Mouse (Mus musculus): ENCODE results near the gene Nav2. TPM values are rescaled to one million over a fixed set of nuclear protein-coding genes. Genes with fewer than 3 reads are reported as not detected.

Nav2 gene
- polyA plus RNA-seq, 1 experiment: 10.1 TPM

DNA sequence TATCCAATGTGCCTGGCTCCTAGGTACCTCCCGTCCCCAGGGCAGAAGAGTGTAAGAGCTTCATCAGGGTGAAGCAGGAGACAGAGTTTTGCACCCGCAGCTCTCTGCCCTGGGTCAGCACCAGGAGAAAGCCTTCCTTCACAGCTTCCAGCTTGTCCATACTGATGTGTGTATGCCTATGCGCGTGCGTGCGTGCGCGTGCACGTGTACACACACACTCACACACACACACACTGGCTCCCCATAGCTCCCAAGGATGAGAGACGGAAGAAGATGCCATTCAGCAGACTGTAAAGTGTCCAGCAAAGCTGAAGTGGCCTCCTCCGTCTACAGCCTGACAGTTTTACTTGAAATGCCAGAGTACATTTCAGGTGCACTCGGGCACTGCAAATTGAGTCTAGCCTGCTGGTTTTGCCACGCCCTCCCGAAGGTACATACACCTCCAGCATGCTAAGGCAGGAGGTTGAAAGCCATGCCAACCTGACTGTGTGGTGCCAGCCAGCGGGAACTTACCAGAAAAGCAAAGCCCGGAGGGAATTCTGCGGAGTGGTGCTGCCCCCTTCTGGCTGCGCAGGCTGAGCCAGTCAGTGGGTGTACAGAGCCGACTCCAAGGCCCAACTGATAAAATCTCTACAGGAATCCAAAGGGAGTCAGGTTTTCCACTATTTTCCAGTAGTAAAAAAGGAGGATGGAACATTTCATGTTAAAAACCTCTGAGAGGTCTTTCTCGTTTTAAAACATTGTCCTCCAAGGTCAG lies 212.6 kb downstream of the Nav2 start:
- H3K4me1 ChIP-seq (ENCODE audit: control insufficient read depth, insufficient read depth, insufficient read length, low read length): no peaks in the 10 kb centered on the region
- no peak overlapping the region for H3K4me3 ChIP-seq (ENCODE audit: insufficient read depth, low read depth, low read length)
- H3K27ac ChIP-seq (replicated peaks; ENCODE audit: low read depth, low read length): no peak overlapping the region

DNA sequence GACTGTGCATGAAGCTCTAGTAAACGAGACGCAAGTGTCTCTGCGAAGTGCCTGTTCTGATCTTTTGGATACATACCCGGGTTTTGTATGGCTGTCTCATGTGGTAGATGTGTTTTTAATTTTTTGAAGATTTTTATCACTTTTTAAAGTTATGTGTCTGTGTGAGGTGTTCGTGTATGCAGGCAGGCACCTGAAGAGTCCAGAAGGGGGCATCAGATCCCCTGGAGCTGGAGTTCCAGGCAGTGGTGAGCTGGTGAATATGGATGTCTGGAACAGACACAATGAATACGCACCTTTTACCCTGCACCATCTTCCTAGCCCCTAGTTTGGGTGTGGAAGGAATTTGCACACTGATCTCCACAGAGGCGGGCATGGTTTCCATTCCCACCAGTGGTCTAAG lies 214.0 kb downstream of the Nav2 start:
- no peaks in the 10 kb centered on the region for H3K4me1 ChIP-seq (ENCODE audit: control insufficient read depth, insufficient read depth, insufficient read length, low read length)
- H3K4me3 ChIP-seq (ENCODE audit: insufficient read depth, low read depth, low read length): no peak overlapping the region

DNA sequence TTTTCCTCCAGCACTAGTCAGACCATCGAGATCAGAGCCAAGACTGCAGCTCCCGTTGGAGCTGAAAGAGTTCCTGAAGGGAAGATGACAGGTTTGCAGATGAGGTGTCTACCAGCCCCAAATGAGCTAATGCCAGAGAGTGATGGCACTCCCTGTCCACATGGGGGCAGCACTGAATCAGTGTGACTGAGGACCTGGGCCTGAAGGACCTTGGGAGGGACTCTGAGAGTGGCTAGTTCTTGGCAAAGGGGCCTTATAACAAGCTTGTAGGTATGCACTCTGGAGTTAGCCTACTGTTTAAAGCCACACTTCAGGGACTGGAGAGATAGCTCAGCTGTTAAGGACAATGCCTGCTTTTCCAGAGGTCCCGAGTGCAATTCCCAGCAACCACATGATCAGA lies 217.0 kb downstream of the Nav2 start:
- no peaks in the 10 kb centered on the region for H3K4me1 ChIP-seq (ENCODE audit: control insufficient read depth, insufficient read depth, insufficient read length, low read length)
- H3K4me3 ChIP-seq (ENCODE audit: insufficient read depth, low read depth, low read length): no peak overlapping the region
- no peak overlapping the region for H3K27ac ChIP-seq (replicated peaks; ENCODE audit: low read depth, low read length)

More for the DNA sequence above, 214.0 kb downstream of the Nav2 start:
- H3K27ac ChIP-seq (replicated peaks; ENCODE audit: low read depth, low read length): no peak overlapping the region

DNA sequence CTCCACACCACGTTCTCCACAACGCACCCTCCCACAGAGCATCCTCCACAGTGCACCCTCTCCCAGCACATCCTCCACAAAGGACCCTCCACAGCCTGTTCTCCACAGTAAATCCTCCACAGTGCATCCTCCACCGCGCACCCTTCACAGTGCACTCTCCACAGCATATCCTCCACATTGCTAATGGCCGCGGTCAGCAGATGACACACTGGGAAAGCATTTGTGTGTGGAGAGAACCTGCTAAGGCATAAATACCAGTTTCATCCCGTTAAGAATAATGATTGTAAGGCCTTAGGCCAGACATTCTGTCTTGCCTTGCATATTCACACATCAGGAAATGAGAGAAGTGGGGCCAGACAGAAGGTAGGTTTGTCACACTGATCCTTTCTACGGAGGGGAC lies 219.7 kb downstream of the Nav2 start:
- Histone ChIP-seq H3K27ac (replicated peaks; ENCODE audit: low read depth, low read length) (no peak overlapping the region), H3K4me3 (ENCODE audit: insufficient read depth, low read depth, low read length) (no peak overlapping the region), H3K4me1 (ENCODE audit: control insufficient read depth, insufficient read depth, insufficient read length, low read length) (no peaks in the 10 kb centered on the region)

DNA sequence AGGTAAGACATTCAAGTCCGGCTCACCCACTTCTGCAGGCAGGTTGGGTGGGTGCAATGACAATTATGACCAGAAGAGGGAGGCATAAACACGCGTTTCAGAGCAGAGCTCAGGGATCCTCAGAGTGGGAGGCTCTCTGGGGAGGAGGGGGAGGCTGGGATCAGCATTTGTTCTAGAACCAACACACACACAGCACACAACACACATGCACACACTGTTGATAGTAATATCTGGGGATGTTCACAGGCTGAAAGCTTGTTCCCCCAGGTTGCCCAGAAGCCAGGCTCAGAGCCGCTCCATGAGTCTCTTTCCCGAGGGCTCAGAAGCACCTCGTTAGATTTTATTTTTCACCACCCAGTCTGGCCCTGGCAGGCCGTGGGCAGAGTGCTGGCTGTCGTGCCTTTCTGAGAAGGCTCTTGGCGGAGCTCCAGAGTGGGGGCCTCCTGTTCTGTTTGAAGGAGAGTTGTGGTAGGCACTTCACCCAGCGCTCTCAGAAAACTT lies 224.4 kb downstream of the Nav2 start:
- H3K4me3 ChIP-seq (ENCODE audit: insufficient read depth, low read depth, low read length): no peak overlapping the region
- no peak overlapping the region for H3K27ac ChIP-seq (replicated peaks; ENCODE audit: low read depth, low read length)
- no peaks in the 10 kb centered on the region for H3K4me1 ChIP-seq (ENCODE audit: control insufficient read depth, insufficient read depth, insufficient read length, low read length)

DNA sequence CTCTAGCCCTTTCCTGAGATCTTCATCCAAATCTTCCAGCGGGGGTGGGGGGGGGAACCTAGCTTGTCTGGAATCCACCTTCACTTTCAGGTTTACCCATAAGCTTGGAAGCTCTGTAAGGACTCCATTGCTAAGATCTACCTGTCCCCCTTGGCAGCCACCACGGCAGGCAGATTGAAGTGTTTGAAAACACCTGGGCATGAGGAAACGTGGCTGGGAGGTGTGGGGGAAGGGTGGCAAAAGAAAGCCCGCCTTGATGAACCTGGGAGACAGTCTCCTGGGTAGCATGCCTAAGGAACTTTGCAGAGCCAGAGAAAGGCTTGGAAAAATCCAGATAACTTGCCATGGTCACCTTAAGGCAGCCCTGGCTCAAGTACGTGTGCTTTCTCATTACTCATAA lies 225.9 kb downstream of the Nav2 start:
- H3K27ac ChIP-seq (replicated peaks; ENCODE audit: low read depth, low read length): no peak overlapping the region

DNA sequence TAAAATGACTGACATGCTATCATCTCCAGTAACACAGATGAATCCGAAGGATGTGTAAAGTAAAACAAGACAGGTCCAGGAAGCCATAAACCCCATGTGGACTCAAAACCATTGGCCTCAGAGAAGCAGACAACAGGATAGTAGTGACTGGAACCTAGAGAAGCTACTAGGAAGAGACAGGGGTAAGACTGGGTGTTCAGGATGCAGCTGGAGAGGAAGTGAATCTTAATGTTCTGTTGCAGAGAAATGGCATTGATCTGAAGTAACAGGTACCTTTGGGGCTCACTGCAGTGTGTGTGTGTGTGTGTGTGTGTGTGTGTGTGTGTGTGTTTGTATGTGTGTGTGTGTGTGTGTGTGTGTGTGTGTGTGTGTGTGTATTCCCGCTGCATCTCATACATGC lies 231.2 kb downstream of the Nav2 start:
- Histone ChIP-seq H3K4me3 (ENCODE audit: insufficient read depth, low read depth, low read length) (no peak overlapping the region), H3K27ac (replicated peaks; ENCODE audit: low read depth, low read length) (no peak overlapping the region), H3K4me1 (ENCODE audit: control insufficient read depth, insufficient read depth, insufficient read length, low read length) (no peaks in the 10 kb centered on the region)

More for the DNA sequence above, 225.9 kb downstream of the Nav2 start:
- H3K4me1 ChIP-seq (ENCODE audit: control insufficient read depth, insufficient read depth, insufficient read length, low read length): no peaks in the 10 kb centered on the region
- no peak overlapping the region for H3K4me3 ChIP-seq (ENCODE audit: insufficient read depth, low read depth, low read length)

DNA sequence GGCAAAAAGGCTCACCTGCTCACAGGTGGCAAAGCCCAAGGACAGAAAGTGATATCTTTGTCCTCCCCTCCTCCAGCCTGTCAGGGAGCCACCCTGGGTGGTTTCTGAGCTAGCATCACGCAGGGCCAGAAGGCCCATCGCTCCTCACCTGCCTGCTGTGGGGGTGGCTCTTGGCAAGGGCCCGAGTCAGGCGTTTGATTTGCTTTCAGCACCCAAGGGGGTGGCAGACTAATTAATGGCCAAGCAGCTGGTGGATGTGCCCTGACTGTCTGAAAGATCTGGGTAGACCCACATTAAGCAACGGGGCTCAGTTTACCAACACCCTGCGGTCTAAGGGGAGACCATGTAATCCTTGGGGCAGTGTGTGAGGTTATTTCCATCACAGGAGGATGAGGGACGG lies 235.4 kb downstream of the Nav2 start:
- Histone ChIP-seq H3K4me1 (ENCODE audit: control insufficient read depth, insufficient read depth, insufficient read length, low read length) (peaks cover 11% of the 10 kb centered on the region), H3K27ac (replicated peaks; ENCODE audit: low read depth, low read length) (no peak overlapping the region), H3K4me3 (ENCODE audit: insufficient read depth, low read depth, low read length) (no peak overlapping the region)

DNA sequence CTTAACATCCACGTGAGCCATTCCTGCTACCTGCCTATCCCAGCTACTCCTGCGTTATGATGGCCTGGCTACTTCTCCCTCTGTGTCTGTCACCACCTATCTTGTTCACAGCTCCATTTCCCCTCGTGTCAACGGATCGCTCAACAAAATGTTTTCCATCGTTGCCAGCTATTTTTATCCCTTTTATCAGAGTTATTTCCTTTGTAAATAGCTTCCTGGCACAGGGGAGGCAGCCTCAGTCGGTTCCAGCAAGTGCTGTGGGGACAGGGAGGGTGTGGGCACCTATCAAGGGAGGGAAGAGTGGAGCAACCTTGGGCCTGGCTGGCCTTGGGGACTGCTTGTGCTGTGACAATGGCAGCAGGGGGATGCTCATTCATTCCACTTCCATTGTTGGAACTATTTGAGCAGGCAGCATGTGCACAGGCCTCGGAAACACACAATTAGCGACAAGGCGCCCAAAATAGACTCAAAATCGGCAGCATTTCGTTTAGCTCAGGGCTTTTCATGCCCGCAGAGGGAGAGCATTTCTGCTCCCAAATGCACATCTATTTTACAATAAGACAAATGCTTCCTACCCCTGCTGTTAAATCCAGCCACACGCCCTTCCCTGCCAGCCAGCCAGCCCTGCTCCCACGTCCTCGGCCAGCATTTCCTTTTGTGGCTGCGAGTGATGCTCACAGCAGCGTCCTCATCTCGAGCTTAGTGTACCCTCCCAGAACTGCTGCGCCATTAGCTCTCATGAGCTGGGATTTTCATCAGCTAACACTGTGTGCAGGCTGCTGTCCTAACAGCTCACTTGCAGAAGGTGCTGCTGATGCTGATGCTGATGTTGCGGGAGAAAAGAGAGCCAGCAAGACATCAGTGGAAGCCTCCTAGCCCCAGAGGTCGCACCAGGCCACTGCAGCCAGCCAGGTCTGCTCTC lies 237.5 kb downstream of the Nav2 start:
- Histone ChIP-seq H3K4me3 (ENCODE audit: insufficient read depth, low read depth, low read length) (no peak overlapping the region), H3K4me1 (ENCODE audit: control insufficient read depth, insufficient read depth, insufficient read length, low read length) (peaks cover 11% of the 10 kb centered on the region), H3K27ac (replicated peaks; ENCODE audit: low read depth, low read length) (no peak overlapping the region)

DNA sequence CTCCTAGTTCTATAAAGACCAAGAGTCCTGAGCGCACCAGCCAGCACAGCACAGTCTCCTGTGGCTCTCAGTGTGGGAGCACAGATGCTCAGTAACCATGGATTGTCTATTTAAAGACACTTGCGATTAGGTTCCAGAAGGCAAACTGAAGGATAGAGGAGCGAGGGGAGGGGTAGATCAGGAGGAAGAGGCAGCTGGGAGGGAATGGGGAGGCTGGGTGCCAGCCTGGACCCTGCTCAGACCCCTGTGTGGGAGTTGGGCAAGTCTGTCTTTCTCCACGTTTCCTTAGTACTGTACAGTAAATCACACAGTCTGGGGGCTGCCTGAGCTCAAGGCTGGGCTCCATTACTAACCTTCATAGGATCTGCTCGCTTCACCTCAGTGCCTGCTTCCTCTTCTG lies 243.8 kb downstream of the Nav2 start:
- H3K4me3 ChIP-seq (ENCODE audit: insufficient read depth, low read depth, low read length): no peak overlapping the region
- H3K4me1 ChIP-seq (ENCODE audit: control insufficient read depth, insufficient read depth, insufficient read length, low read length): no peaks in the 10 kb centered on the region
- no peak overlapping the region for H3K27ac ChIP-seq (replicated peaks; ENCODE audit: low read depth, low read length)

DNA sequence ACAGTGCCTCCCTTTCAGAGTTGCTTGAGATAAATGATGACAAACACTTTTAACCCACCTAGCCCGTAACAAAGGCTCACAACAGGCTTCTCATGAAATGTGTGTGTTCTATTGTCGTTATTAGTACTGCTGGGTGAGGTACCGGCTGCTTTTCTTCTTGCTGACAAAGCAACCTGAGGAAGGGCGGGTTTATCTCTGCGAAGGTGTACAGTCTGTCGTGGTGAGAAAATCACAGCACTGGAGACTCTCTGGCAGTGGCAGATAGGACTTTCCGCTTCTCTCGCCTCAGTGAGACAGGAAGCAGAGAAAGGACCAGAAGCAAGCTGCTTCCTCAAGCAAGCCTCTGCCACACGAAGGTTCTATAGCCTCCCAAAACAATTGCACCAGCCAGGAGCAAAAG lies 244.2 kb downstream of the Nav2 start:
- Histone ChIP-seq H3K4me3 (ENCODE audit: insufficient read depth, low read depth, low read length) (no peak overlapping the region), H3K4me1 (ENCODE audit: control insufficient read depth, insufficient read depth, insufficient read length, low read length) (no peaks in the 10 kb centered on the region), H3K27ac (replicated peaks; ENCODE audit: low read depth, low read length) (no peak overlapping the region)

DNA sequence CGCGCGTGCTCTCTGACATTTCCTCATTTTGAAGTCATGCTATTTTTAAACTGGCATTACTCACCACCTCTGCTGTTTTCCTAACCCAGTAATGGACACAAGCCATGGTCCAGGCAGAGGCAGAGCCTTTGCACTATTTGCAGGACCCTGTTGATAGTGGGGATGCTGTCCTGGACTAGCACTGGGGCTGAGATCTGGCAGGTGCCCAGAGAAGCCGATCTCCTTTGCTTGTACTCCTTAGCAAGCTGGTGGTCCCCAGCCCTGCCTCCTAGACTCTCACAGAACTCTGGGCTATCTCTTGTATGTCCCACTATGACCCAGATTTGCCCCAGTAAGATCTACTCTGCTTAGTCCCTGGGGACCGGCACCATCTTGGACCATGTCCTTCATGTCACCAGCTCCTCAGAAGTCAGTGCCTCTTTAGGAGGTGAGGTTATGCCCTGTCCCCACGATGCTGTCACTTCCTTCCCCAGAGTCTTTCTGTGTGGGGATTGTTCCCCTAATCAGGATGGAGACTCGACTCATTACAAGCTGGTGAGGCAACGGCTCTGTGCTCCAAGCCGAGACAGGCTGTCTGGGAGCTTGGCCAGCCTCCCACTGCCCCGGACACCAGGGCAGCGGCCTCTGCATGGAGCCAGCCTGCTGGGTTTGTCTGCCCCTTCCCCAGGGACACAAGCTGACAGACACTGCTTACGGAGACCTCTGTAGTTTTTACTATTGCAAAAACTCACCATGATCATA lies 250.3 kb downstream of the Nav2 start:
- Histone ChIP-seq H3K4me1 (ENCODE audit: control insufficient read depth, insufficient read depth, insufficient read length, low read length) (peaks cover 19% of the 10 kb centered on the region), H3K27ac (replicated peaks; ENCODE audit: low read depth, low read length) (peak overlapping the region; percentile 77), H3K4me3 (ENCODE audit: insufficient read depth, low read depth, low read length) (no peak overlapping the region)

DNA sequence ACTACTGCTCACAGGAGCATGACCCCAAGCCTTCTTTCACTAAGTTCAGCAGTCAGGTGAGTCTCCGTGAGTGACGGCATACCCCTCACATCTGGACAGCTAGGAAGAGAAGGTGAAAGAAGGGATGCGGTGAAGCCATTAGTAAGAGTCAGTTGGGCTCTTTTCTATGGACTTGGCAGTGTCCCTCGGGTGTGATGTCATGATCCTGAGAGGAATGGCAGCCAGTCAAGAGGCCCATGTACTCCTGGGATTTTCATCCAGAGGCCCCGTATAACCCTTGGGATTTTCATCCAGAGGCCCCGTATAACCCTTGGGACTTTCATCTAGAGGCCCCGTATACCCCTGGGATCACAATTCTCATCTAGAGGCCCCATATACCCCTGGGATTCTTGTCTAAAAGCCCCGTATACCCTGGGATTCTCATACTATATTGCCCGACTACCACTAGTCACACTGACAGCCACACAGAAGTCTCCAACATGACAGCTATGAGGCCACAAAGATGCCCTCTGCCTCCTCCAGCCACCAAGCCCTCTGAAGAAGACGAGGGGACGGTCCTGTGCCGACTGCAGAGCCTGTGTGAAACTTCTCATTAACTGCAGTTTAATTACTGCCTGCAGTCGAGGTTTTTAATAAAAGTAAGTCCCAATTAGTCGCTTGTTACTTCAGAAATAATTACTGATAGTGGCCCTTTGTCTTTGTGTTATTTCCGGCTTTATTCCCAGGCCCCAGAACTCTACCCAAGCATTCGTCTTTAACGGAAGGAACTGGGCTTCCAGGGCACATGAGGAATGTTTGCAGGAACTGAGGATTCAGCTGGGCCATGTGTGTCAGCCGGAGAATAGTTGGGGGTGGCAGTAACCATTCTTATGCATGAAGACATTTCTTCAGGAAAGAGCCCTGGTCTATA lies 251.4 kb downstream of the Nav2 start:
- Histone ChIP-seq H3K27ac (replicated peaks; ENCODE audit: low read depth, low read length) (peak overlapping the region; percentile 77), H3K4me3 (ENCODE audit: insufficient read depth, low read depth, low read length) (no peak overlapping the region), H3K4me1 (ENCODE audit: control insufficient read depth, insufficient read depth, insufficient read length, low read length) (peaks cover 19% of the 10 kb centered on the region)

DNA sequence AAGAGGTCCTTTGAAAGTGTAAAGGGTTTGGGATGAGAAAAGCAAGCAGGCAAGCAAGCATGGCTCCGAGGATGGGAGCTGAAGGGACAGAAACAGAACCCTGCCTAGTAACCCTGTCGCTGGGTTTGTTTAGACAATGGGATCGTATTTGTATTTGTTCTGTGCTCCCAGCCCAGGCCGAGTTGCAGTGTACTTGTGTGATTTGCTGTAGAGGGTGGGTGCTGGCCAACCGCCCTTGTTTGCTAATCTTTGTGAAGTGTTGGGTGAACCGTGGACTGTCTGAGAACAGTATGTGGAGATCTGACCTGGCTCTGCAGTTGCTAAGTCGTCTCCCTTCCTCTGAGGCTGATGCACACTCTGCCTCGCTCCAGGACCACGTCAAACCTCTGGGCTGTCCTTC lies 253.6 kb downstream of the Nav2 start:
- no peak overlapping the region for H3K4me3 ChIP-seq (ENCODE audit: insufficient read depth, low read depth, low read length)
- no peak overlapping the region for H3K27ac ChIP-seq (replicated peaks; ENCODE audit: low read depth, low read length)
- peaks cover 19% of the 10 kb centered on the region for H3K4me1 ChIP-seq (ENCODE audit: control insufficient read depth, insufficient read depth, insufficient read length, low read length)
